Mouse (Mus musculus) CH12.LX (cell line): ENCODE results near the gene March6. TPM values are rescaled to one million over a fixed set of nuclear protein-coding genes. Genes with fewer than 3 reads are reported as not detected.

Source experiments
- DNase-seq: peaks from one replicate; pipeline ENCODE4 v3.0.0-alpha.2; 2013; ENCODE audit errors: extremely low read depth
- H3K27ac ChIP-seq: 2 replicates; pipeline ENCODE4 v1.5.1; 2012; ENCODE audit warnings: low read depth, mild to moderate bottlenecking, control low read depth, moderate library complexity; ENCODE audit not compliant: insufficient read depth
- H3K27me3 ChIP-seq: replicated peaks from 2 replicates; pipeline ENCODE3; 2012; ENCODE audit warnings: inconsistent platforms
- H3K36me3 ChIP-seq, 2 experiments: replicated peaks in 1 of 2; 2 replicates each; pipeline versions ENCODE3 to v1.6.1; 2012; ENCODE audit warnings: inconsistent platforms in 1 of 2, low read length in 1 of 2, mild to moderate bottlenecking in 1 of 2, mixed read lengths in 1 of 2, moderate library complexity in 1 of 2; ENCODE audit not compliant: control insufficient read depth in 1 of 2, insufficient read depth in 1 of 2
- H3K4me1 ChIP-seq, 2 experiments: 2 replicates each; pipeline ENCODE4 v1.6.1; 2012; ENCODE audit warnings: inconsistent platforms in 1 of 2, moderate library complexity in 1 of 2; ENCODE audit not compliant: insufficient read depth in 2 of 2, control insufficient read depth in 1 of 2
- H3K4me2 ChIP-seq: 2 replicates; pipeline ENCODE4 v1.6.1; 2012; ENCODE audit warnings: low read depth, mild to moderate bottlenecking, control low read depth; ENCODE audit not compliant: poor library complexity, insufficient read depth, severe bottlenecking
- H3K4me3 ChIP-seq, 3 experiments: fragments of 150-350 bp in 1 of 3; sonication (generic) in 1 of 3; replicated peaks in 1 of 3; 2 replicates each; pipeline versions ENCODE3 to v1.5.1; 2011 to 2012; ENCODE audit warnings: low read depth in 2 of 3, low read length in 2 of 3, mild to moderate bottlenecking in 2 of 3, moderate library complexity in 2 of 3, control low read depth in 1 of 3, improper control_type of control experiment in 1 of 3, inconsistent platforms in 1 of 3, mixed read lengths in 1 of 3; ENCODE audit not compliant: poor library complexity in 1 of 3
- H3K79me2 ChIP-seq: replicated peaks from 2 replicates; pipeline ENCODE4 v1.6.1; 2012; ENCODE audit warnings: mild to moderate bottlenecking, moderate library complexity; ENCODE audit not compliant: control insufficient read depth, poor library complexity, insufficient read depth, severe bottlenecking; ENCODE audit errors: extremely low read depth
- H3K9ac ChIP-seq: 2 replicates; pipeline ENCODE4 v1.6.1; 2012; ENCODE audit warnings: low read depth, mild to moderate bottlenecking, control low read depth, moderate library complexity; ENCODE audit not compliant: insufficient read depth
- H3K9me3 ChIP-seq: replicated peaks from 2 replicates; pipeline ENCODE3; 2012; ENCODE audit warnings: low read length, inconsistent platforms, mixed read lengths
- CHD2 ChIP-seq: IDR thresholded peaks from 2 replicates; pipeline ENCODE4 v1.6.1; 2011; ENCODE audit warnings: low read length, improper control_type of control experiment
- CTCF ChIP-seq, 2 experiments: IDR thresholded peaks in 1 of 2; conservative IDR thresholded peaks in 1 of 2; 2 replicates each; pipeline ENCODE4 v1.5.1; 2011 to 2012; ENCODE audit warnings: low read depth in 2 of 2, low read length in 2 of 2, improper control_type of control experiment in 1 of 2, inconsistent platforms in 1 of 2, mild to moderate bottlenecking in 1 of 2, moderate library complexity in 1 of 2
- EP300 ChIP-seq: IDR thresholded peaks from 2 replicates; pipeline ENCODE4 v1.6.1; 2011; ENCODE audit warnings: low read length, improper control_type of control experiment
- ETS1 ChIP-seq: conservative IDR thresholded peaks from 2 replicates; pipeline ENCODE4 v1.6.1; 2012; ENCODE audit warnings: low read depth, mild to moderate bottlenecking, inconsistent platforms, low read length, improper control_type of control experiment, moderate library complexity
- HCFC1 ChIP-seq: IDR thresholded peaks from 2 replicates; pipeline ENCODE4 v1.6.1; 2012; ENCODE audit warnings: low read depth, mild to moderate bottlenecking, inconsistent platforms, low read length, improper control_type of control experiment
- IRF4 ChIP-seq: IDR thresholded peaks from 2 replicates; pipeline ENCODE4 v1.6.1; 2014; ENCODE audit warnings: low read depth, mild to moderate bottlenecking, inconsistent platforms, low read length, improper control_type of control experiment
- MAZ ChIP-seq: IDR thresholded peaks from 2 replicates; pipeline ENCODE4 v1.6.1; 2012; ENCODE audit warnings: low read depth, mild to moderate bottlenecking, inconsistent platforms, low read length, improper control_type of control experiment, moderate library complexity
- MEF2A ChIP-seq: IDR thresholded peaks from 2 replicates; pipeline ENCODE4 v1.6.1; 2014; ENCODE audit warnings: low read depth, mild to moderate bottlenecking, inconsistent platforms, low read length, improper control_type of control experiment, borderline replicate concordance
- NRF1 ChIP-seq: IDR thresholded peaks from 2 replicates; pipeline ENCODE4 v1.6.1; 2014; ENCODE audit warnings: low read depth, mild to moderate bottlenecking, inconsistent platforms, low read length, improper control_type of control experiment, moderate library complexity
- PAX5 ChIP-seq: IDR thresholded peaks from 2 replicates; pipeline ENCODE4 v1.6.1; 2012; ENCODE audit warnings: low read length, inconsistent platforms, mixed read lengths
- SIN3A ChIP-seq: IDR thresholded peaks from 2 replicates; pipeline ENCODE4 v1.6.1; 2012; ENCODE audit warnings: low read length, improper control_type of control experiment, inconsistent platforms
- SMC3 ChIP-seq: IDR thresholded peaks from 2 replicates; pipeline ENCODE4 v1.6.1; 2011; ENCODE audit warnings: low read depth, low read length, improper control_type of control experiment
- TBP ChIP-seq: conservative IDR thresholded peaks from 2 replicates; pipeline ENCODE4 v1.6.1; 2011; ENCODE audit warnings: low read depth, low read length, improper control_type of control experiment
- TCF12 ChIP-seq: IDR thresholded peaks from 2 replicates; pipeline ENCODE4 v1.6.1; 2014; ENCODE audit warnings: low read depth, mild to moderate bottlenecking, inconsistent platforms, low read length, improper control_type of control experiment
- ZC3H11A ChIP-seq: IDR thresholded peaks from 2 replicates; pipeline ENCODE4 v1.6.1; 2012; ENCODE audit warnings: low read depth, mild to moderate bottlenecking, inconsistent platforms, low read length, improper control_type of control experiment
- ZMIZ1 ChIP-seq: IDR thresholded peaks from 2 replicates; pipeline ENCODE4 v1.6.1; 2012; ENCODE audit warnings: low read depth, mild to moderate bottlenecking, inconsistent platforms, low read length, improper control_type of control experiment
- dilution Hi-C: fragments of 300-500 bp; cut with MboI; formaldehyde crosslinking; loops from 2 replicates; pipeline ENCODE4 v1.14.3; 2020; ENCODE audit warnings: low sequenced_read_pairs; ENCODE audit not compliant: extremely low pct_unique_long_range_greater_than_20kb, extremely low pct_ligation_motif_present
- in situ Hi-C: fragments of 300-500 bp; cut with MboI; formaldehyde crosslinking; loops from 3 replicates; pipeline ENCODE4 v1.14.3; 2019; ENCODE audit warnings: low sequenced_read_pairs, low pct_ligation_motif_present, low pct_unique_long_range_greater_than_20kb, mixed read lengths
- polyA plus RNA-seq: library from polyadenylated mRNA; unstranded; fragments of >175 nt; gene quantifications from 2 replicates; pipeline ENCODE4 v1.2.1, GENCODE M21; 2012; ENCODE audit warnings: low read depth; ENCODE audit not compliant: insufficient read length
- total RNA-seq, 2 experiments: library from RNA; depleted of rRNA; stranded (reverse); fragments of 300-350 nt in 1 of 2; fragments of >200 nt in 1 of 2; gene quantifications; 2 replicates each; pipeline ENCODE4 v1.2.3; 2012 to 2014

March6 gene
- total and polyA plus RNA-seq, 3 experiments = 18.3 to 41.4 (median 29.1) TPM

GRCm38 (mm10) chr15:31469497-31469896 lies 61.4 kb downstream of the March6 start:
- Histone ChIP-seq H3K4me2 (no peak overlapping the region), H3K27ac (no peak overlapping the region), H3K4me3 (no peak overlapping the region), H3K36me3 (peaks cover 30 to 64% of the 10 kb centered on the region in 2 experiments), H3K4me1 (peaks cover 3 to 71% of the 10 kb centered on the region in 2 experiments; a peak in 2 of 4 replicates), H3K9me3 (no peaks in the 10 kb centered on the region), H3K79me2 (no peaks in the 10 kb centered on the region), H3K9ac (no peak overlapping the region), H3K27me3 (no peaks in the 10 kb centered on the region)
- in situ Hi-C loops = no loop called here
- dilution Hi-C loops = no loop called here
- DNase-seq = no peak
- no peak for TF ChIP-seq CTCF (conservative IDR thresholded peaks at IDR 0.05 in 1 of 2, IDR thresholded peaks at IDR 0.05 in 1 of 2; ENCODE audit: low read depth in 2 of 2, low read length in 2 of 2)
- TF ChIP-seq ZC3H11A = no peak
- no peak for TF ChIP-seq EP300
- no peak for TF ChIP-seq TCF12
- no peak for TF ChIP-seq CHD2

GRCm38 (mm10) chr15:31468806-31469205 lies 62.0 kb downstream of the March6 start:
- Histone ChIP-seq H3K4me1 (peaks cover 3 to 65% of the 10 kb centered on the region in 2 experiments; a peak in 2 of 4 replicates), H3K4me3 (no peak overlapping the region), H3K27ac (no peak overlapping the region), H3K9ac (no peak overlapping the region), H3K79me2 (no peaks in the 10 kb centered on the region), H3K4me2 (no peak overlapping the region), H3K36me3 (peaks cover 33 to 65% of the 10 kb centered on the region in 2 experiments), H3K9me3 (no peaks in the 10 kb centered on the region), H3K27me3 (no peaks in the 10 kb centered on the region)
- dilution Hi-C loops (no loop called here), in situ Hi-C loops (no loop called here)
- DNase-seq = no peak
- TF ChIP-seq PAX5 (no peak), SMC3 (no peak), NRF1 (no peak), SIN3A (no peak), MAZ (no peak), HCFC1 (no peak)

GRCm38 (mm10) chr15:31466749-31467148 lies 64.1 kb downstream of the March6 start:
- no peak overlapping the region for H3K4me3 ChIP-seq
- H3K27me3 ChIP-seq = no peaks in the 10 kb centered on the region
- H3K4me1 ChIP-seq = peaks cover 0 to 50% of the 10 kb centered on the region in 2 experiments; a peak in 2 of 4 replicates
- H3K9me3 ChIP-seq = no peaks in the 10 kb centered on the region
- in situ Hi-C loops (no loop called here), dilution Hi-C loops (no loop called here)
- H3K36me3 ChIP-seq = peaks cover 43 to 82% of the 10 kb centered on the region in 2 experiments
- no peak overlapping the region for H3K9ac ChIP-seq
- no peak overlapping the region for H3K4me2 ChIP-seq
- no peak overlapping the region for H3K27ac ChIP-seq
- no peaks in the 10 kb centered on the region for H3K79me2 ChIP-seq
- no peak for DNase-seq
- TF ChIP-seq ETS1 (no peak), MEF2A (no peak), MAZ (no peak), IRF4 (no peak), TBP (no peak), ZMIZ1 (no peak)
